Mouse (Mus musculus): Measurements from ENCODE around the gene Krtap31-1. TPM values are rescaled to one million over a fixed set of nuclear protein-coding genes. Genes with fewer than 3 reads are reported as not detected.

Krtap31-1 gene
- polyA plus RNA-seq, 1 experiment from 2014 or later = not detected

Other genes with a start within 250 kb of the Krtap31-1 start
- not detected in 2 replicates for gene Gm11563, start 249.0 kb upstream of the Krtap31-1 start, polyA plus RNA-seq (2014; fragmentation: Nextera tagmentation; extraction: Ambion mirVana)
- not detected in 2 replicates for gene Krtap4-6, start 242.0 kb upstream of the Krtap31-1 start, polyA plus RNA-seq (2014; fragmentation: Nextera tagmentation; extraction: Ambion mirVana)
- not detected in 2 replicates for gene Gm14190, start 217.2 kb upstream of the Krtap31-1 start, polyA plus RNA-seq (2014; fragmentation: Nextera tagmentation; extraction: Ambion mirVana)
- gene Gm14180, start 173.6 kb upstream of the Krtap31-1 start, polyA plus RNA-seq (2014; fragmentation: Nextera tagmentation; extraction: Ambion mirVana) = not detected in 2 replicates
- gene Gm11595, start 135.0 kb upstream of the Krtap31-1 start, polyA plus RNA-seq (2014; fragmentation: Nextera tagmentation; extraction: Ambion mirVana) = not detected in 2 replicates
- gene Krtap4-8, start 127.2 kb upstream of the Krtap31-1 start, polyA plus RNA-seq (2014; fragmentation: Nextera tagmentation; extraction: Ambion mirVana) = not detected in 2 replicates
- gene Krtap4-9, start 122.7 kb upstream of the Krtap31-1 start, polyA plus RNA-seq (2014; fragmentation: Nextera tagmentation; extraction: Ambion mirVana) = not detected in 2 replicates
- gene Gm11596, start 114.5 kb upstream of the Krtap31-1 start, polyA plus RNA-seq (2014; fragmentation: Nextera tagmentation; extraction: Ambion mirVana) = not detected in 2 replicates
- gene Gm11569, start 109.0 kb upstream of the Krtap31-1 start, polyA plus RNA-seq (2014; fragmentation: Nextera tagmentation; extraction: Ambion mirVana) = not detected in 2 replicates
- gene Gm11554, start 103.5 kb upstream of the Krtap31-1 start, polyA plus RNA-seq (2014; fragmentation: Nextera tagmentation; extraction: Ambion mirVana) = not detected in 2 replicates
- not detected in 2 replicates for gene Krtap4-13, start 98.0 kb upstream of the Krtap31-1 start, polyA plus RNA-seq (2014; fragmentation: Nextera tagmentation; extraction: Ambion mirVana)
- not detected in 2 replicates for gene Gm11564, start 92.3 kb upstream of the Krtap31-1 start, polyA plus RNA-seq (2014; fragmentation: Nextera tagmentation; extraction: Ambion mirVana)
- gene 2300003K06Rik, start 69.9 kb upstream of the Krtap31-1 start, polyA plus RNA-seq (2014; fragmentation: Nextera tagmentation; extraction: Ambion mirVana) = not detected in 2 replicates
- not detected in 2 replicates for gene Krtap4-16, start 56.3 kb upstream of the Krtap31-1 start, polyA plus RNA-seq (2014; fragmentation: Nextera tagmentation; extraction: Ambion mirVana)
- not detected in 2 replicates for gene Gm11568, start 50.0 kb upstream of the Krtap31-1 start, polyA plus RNA-seq (2014; fragmentation: Nextera tagmentation; extraction: Ambion mirVana)
- not detected in 2 replicates for gene Gm11559, start 43.4 kb upstream of the Krtap31-1 start, polyA plus RNA-seq (2014; fragmentation: Nextera tagmentation; extraction: Ambion mirVana)
- gene Krtap9-1, start 34.5 kb upstream of the Krtap31-1 start, polyA plus RNA-seq (2014; fragmentation: Nextera tagmentation; extraction: Ambion mirVana) = not detected in 2 replicates
- not detected in 2 replicates for gene Gm11567, start 28.7 kb upstream of the Krtap31-1 start, polyA plus RNA-seq (2014; fragmentation: Nextera tagmentation; extraction: Ambion mirVana)
- not detected in 2 replicates for gene Gm11565, start 6.8 kb downstream of the Krtap31-1 start, polyA plus RNA-seq (2014; fragmentation: Nextera tagmentation; extraction: Ambion mirVana)
- gene Krtap31-2, start 28.4 kb downstream of the Krtap31-1 start, polyA plus RNA-seq (2014; fragmentation: Nextera tagmentation; extraction: Ambion mirVana) = not detected in 2 replicates
- gene Krtap9-5, start 40.6 kb downstream of the Krtap31-1 start, polyA plus RNA-seq (2014; fragmentation: Nextera tagmentation; extraction: Ambion mirVana) = not detected in 2 replicates
- gene Krtap29-1, start 71.1 kb downstream of the Krtap31-1 start, polyA plus RNA-seq (2014; fragmentation: Nextera tagmentation; extraction: Ambion mirVana) = not detected in 2 replicates
- not detected in 2 replicates for gene Krtap16-1, start 78.7 kb downstream of the Krtap31-1 start, polyA plus RNA-seq (2014; fragmentation: Nextera tagmentation; extraction: Ambion mirVana)
- not detected in 2 replicates for gene Krtap17-1, start 86.1 kb downstream of the Krtap31-1 start, polyA plus RNA-seq (2014; fragmentation: Nextera tagmentation; extraction: Ambion mirVana)
- gene Krt33a, start 108.3 kb downstream of the Krtap31-1 start, polyA plus RNA-seq (2014; fragmentation: Nextera tagmentation; extraction: Ambion mirVana) = not detected in 2 replicates
- gene Krt33b, start 121.9 kb downstream of the Krtap31-1 start, polyA plus RNA-seq (2014; fragmentation: Nextera tagmentation; extraction: Ambion mirVana) = not detected in 2 replicates
- not detected in 2 replicates for gene Krt34, start 133.6 kb downstream of the Krtap31-1 start, polyA plus RNA-seq (2014; fragmentation: Nextera tagmentation; extraction: Ambion mirVana)
- gene Krt31, start 142.6 kb downstream of the Krtap31-1 start, polyA plus RNA-seq (2014; fragmentation: Nextera tagmentation; extraction: Ambion mirVana) = not detected in 2 replicates
- not detected in 2 replicates for gene Krt32, start 180.3 kb downstream of the Krtap31-1 start, polyA plus RNA-seq (2014; fragmentation: Nextera tagmentation; extraction: Ambion mirVana)
- not detected in 2 replicates for gene Krt35, start 188.3 kb downstream of the Krtap31-1 start, polyA plus RNA-seq (2014; fragmentation: Nextera tagmentation; extraction: Ambion mirVana)
- not detected in 2 replicates for gene Krt36, start 197.7 kb downstream of the Krtap31-1 start, polyA plus RNA-seq (2014; fragmentation: Nextera tagmentation; extraction: Ambion mirVana)
- not detected in 2 replicates for gene Krt13, start 213.6 kb downstream of the Krtap31-1 start, polyA plus RNA-seq (2014; fragmentation: Nextera tagmentation; extraction: Ambion mirVana)
- gene Krt15, start 228.0 kb downstream of the Krtap31-1 start, polyA plus RNA-seq (2014; fragmentation: Nextera tagmentation; extraction: Ambion mirVana) = 0.90 and 1.2 TPM in 2 replicates
- gene Krt19, start 240.7 kb downstream of the Krtap31-1 start, polyA plus RNA-seq (2014; fragmentation: Nextera tagmentation; extraction: Ambion mirVana) = 3.0 and 4.0 TPM in 2 replicates

Data from forebrain, embryonic 11.5 days (tissue).